Mouse (Mus musculus) liver, adult 2 months (tissue): ENCODE measurements around the gene G530012D18Rik.
"Not testable (repeated sequence)": the region's sequence is repeated elsewhere in the genome, so short reads cannot be mapped to it uniquely, and the experiment has no call there.

Experiments
- CTCF ChIP-seq: fragments of 200-500 bp; IDR thresholded peaks from 2 replicates; pipeline ENCODE4 v1.5.1; 2011; ENCODE audit warnings: low read depth, low read length, control low read depth
- POLR2A ChIP-seq: fragments of 200-500 bp; IDR thresholded peaks from 2 replicates; pipeline ENCODE4 v1.6.1; 2011; ENCODE audit warnings: low read length, control low read depth; ENCODE audit not compliant: insufficient read depth; ENCODE audit errors: extremely low read depth

GRCm38 (mm10) chr1:85610581-85610980 lies 35.1 kb downstream of the G530012D18Rik start:
- TF ChIP-seq CTCF, POLR2A: not testable (repeated sequence)
